ENCODE assay signal across 9 mouse cellular contexts in the genomic region with DNA sequence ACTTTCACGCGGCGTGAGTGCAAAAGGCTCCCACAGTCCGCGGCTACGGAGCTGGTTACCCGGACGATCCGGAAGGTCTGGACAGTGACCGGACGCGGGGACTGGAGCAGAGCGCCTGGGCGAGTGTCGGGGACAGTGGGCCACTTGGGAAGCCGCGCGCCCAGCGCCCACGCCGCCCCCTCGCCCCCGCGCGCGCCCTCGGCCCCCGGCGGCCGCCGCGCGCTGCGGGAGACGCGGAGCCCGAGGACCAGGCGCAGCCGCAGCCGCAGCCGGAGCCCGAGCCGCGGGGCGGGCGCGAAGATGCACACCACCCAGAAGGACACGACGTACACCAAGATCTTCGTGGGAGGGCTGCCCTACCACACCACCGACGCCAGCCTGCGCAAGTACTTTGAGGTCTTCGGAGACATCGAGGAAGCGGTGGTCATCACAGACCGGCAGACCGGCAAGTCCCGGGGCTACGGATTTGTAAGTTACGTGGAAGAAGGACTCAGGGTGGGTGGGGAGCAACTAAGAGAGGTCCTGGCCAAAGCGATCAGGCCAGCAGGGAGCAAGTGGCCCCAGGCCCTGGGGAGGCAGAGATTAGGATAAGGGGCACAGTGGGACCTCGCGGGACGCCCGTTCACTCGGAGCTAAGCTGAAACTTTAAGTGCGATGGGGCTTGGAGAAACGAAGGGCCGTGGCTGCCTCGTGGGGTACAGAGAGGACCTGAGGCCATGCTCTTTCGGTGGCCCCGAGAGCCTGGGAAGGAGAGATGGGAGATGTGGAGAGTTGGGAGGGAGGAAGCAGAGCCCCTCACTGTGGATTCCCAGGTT. TPM values are rescaled to one million over a fixed set of nuclear protein-coding genes. Genes with fewer than 3 reads are reported as not detected.
DNase-seq lines count a peak whose midpoint lies in the region; ATAC-seq and TF ChIP-seq lines count a peak whose summit lies in the region.
"Had no signal": no experiment of that assay in that cellular context is flagged by ENCODE, and none has a peak within 500 bp of the region (broad histone marks: within the 10 kb centered on the region; RNA-seq: fewer than 3 reads in every experiment).

No protein-coding gene starts in this region.

- H3K36me3 ChIP-seq in hindbrain, embryonic 14.5 days (replicated peaks; ENCODE audit: control insufficient read depth, insufficient read depth) = 0 out of 2 replicates have a peak, but pooled peaks cover 3% of the 10 kb centered on the region
- H3K36me3 ChIP-seq in liver, embryonic 14.5 days (replicated peaks; ENCODE audit: control insufficient read depth, insufficient read depth, low read depth) = no peaks in the 10 kb centered on the region

- no peaks in the 10 kb centered on the region for H3K9me3 ChIP-seq in hindbrain, embryonic 14.5 days (ENCODE audit: control insufficient read depth, low read length)
- no peaks in the 10 kb centered on the region for H3K9me3 ChIP-seq in liver, embryonic 14.5 days (ENCODE audit: control insufficient read depth, low read length)

- peak overlapping the region; percentile 97 for H3K4me2 ChIP-seq in hindbrain, embryonic 14.5 days (replicated peaks)
- H3K4me2 ChIP-seq in liver, embryonic 14.5 days (ENCODE audit: low read depth) = peak overlapping the region; percentile 48

- H3K9ac ChIP-seq in hindbrain, embryonic 14.5 days = peak overlapping the region; percentile 87
- H3K9ac ChIP-seq in liver, embryonic 14.5 days (replicated peaks) = no peak overlapping the region

- under 1% methylated on average over 73 of the region's 73 CpGs for WGBS in hindbrain, embryonic 14.5 days
- WGBS in liver, embryonic 14.5 days (ENCODE audit: insufficient replicate concordance) = 1% methylated on average over 62 of the region's 73 CpGs

- peak overlapping the region; percentile 64 for H3K27ac ChIP-seq in hindbrain, embryonic 14.5 days
- no peak overlapping the region for H3K27ac ChIP-seq in liver, embryonic 14.5 days
- H3K27ac ChIP-seq: macrophage had no signal

- ATAC-seq in hindbrain, embryonic 14.5 days (ENCODE audit: low FRiP score) = peak; percentile 54
- ATAC-seq in liver, embryonic 14.5 days (ENCODE audit: insufficient read depth) = no peak
- ATAC-seq in erythroid progenitor cell, adult 5-6 weeks (replicated peaks; ENCODE audit: low FRiP score, poor library complexity, severe bottlenecking) = no peak

- H3K27me3 ChIP-seq in hindbrain, embryonic 14.5 days (ENCODE audit: control insufficient read depth, insufficient read depth, low read length) = no peaks in the 10 kb centered on the region
- H3K27me3 ChIP-seq in liver, embryonic 14.5 days (ENCODE audit: control insufficient read depth, insufficient read depth, low read length) = peaks cover 29% of the 10 kb centered on the region

- TF ChIP-seq CTCF in liver, embryonic 14.5 days (IDR thresholded peaks at IDR 0.05; ENCODE audit: low read depth) = no peak

- H3K4me1 ChIP-seq in hindbrain, embryonic 14.5 days (replicated peaks; ENCODE audit: control insufficient read depth, insufficient read depth, low read length) = peaks cover 6% of the 10 kb centered on the region; the same call in 1 of the 2 replicates
- no peaks in the 10 kb centered on the region for H3K4me1 ChIP-seq in liver, embryonic 14.5 days (replicated peaks; ENCODE audit: control insufficient read depth in 2 of 2, insufficient read depth in 2 of 2, low read length in 1 of 2)

- peak overlapping the region; percentile 66 for H3K4me3 ChIP-seq in hindbrain, embryonic 14.5 days (replicated peaks; ENCODE audit: low read length)
- peak overlapping the region; percentile 16 to 49 for H3K4me3 ChIP-seq in liver, embryonic 14.5 days (ENCODE audit: insufficient read depth in 1 of 2, low read depth in 2 of 2, low read length in 2 of 2)

- no peak for TF ChIP-seq EP300 in liver, embryonic 14.5 days (IDR thresholded peaks at IDR 0.05; ENCODE audit: low read depth)

- peak; percentile 4 for DNase-seq in kidney, adult 18-20 months
- no peak for DNase-seq in kidney, adult 8-10 months
- peak; percentile 42 for DNase-seq in Muller cell, postnatal 12 days (ENCODE audit: inconsistent ontology term)
- peak; percentile 54 for DNase-seq in embryo, embryonic 9.5 days (ENCODE audit: extremely low spot score)
- no peak for DNase-seq in hindbrain, embryonic 14.5 days (ENCODE audit: low spot score)
- no peak for DNase-seq in liver, embryonic 14.5 days (ENCODE audit: low read depth in 3 of 3, low spot score in 3 of 3)
- DNase-seq in ovary, postnatal 36 days (ENCODE audit: low spot score) = peak; percentile 9

RNA-seq across cellular contexts. Expression of a gene that starts 0.7 kb away (rescaled TPM):
- 2.7 TPM in 2 replicates for polyA plus RNA-seq in hindbrain, embryonic 14.5 days (2014; fragmentation: Nextera tagmentation; extraction: Ambion mirVana)
- 0.03 TPM in 2 replicates for polyA plus RNA-seq in liver, embryonic 14.5 days (2012; rRNA removed)
- not detected in 2 replicates for polyA plus RNA-seq in liver, embryonic 14.5 days (2014; fragmentation: Nextera tagmentation; extraction: Ambion mirVana)
- total RNA-seq in erythroid progenitor cell, adult 5-6 weeks (2015; ENCODE audit: low replicate concordance) = 0.36 and 0.42 TPM in 2 replicates
- total RNA-seq in erythroid progenitor cell, adult 5-6 weeks (2017; ENCODE audit: low replicate concordance) = 0.13 TPM in 1 of 2 replicates, not detected in the other
- polyA plus RNA-seq: macrophage had no signal

Comparison
In these comparisons a context has a peak if more than half of its experiments do, and no peak if none do; other contexts are left out.
1. DNase-seq: peak in kidney, adult 18-20 months (single experiment), Muller cell, postnatal 12 days (single experiment), embryo, embryonic 9.5 days (single experiment) and ovary, postnatal 36 days (single experiment); none in kidney, adult 8-10 months (0 of 2), hindbrain, embryonic 14.5 days (single experiment) and liver, embryonic 14.5 days (0 of 3).